Mouse (Mus musculus): Measurements from ENCODE around the gene Hps3. TPM values are rescaled to one million over a fixed set of nuclear protein-coding genes. Genes with fewer than 3 reads are reported as not detected.
"Not testable (repeated sequence)": the region's sequence is repeated elsewhere in the genome, so short reads cannot be mapped to it uniquely, and the experiment has no call there.

Gene Hps3
- polyA plus RNA-seq (2012; rRNA removed) = 17.4 and 18.4 TPM in 2 replicates

GRCm38 (mm10) chr3:20034719-20035404 is at the start of gene Hps3:
TSS of gene Hps3 (minus strand) at chr3:20035315.
- H3K4me3 ChIP-seq (replicated peaks; ENCODE audit: insufficient read depth, low read depth, low read length) = peak within 1 kb of the TSS; percentile 63
- under 1% methylated on average over 47 of the region's 47 CpGs for WGBS
- TF ChIP-seq POLR2A (IDR thresholded peaks at IDR 0.05; ENCODE audit: borderline replicate concordance, insufficient read depth, low read length) (peak; percentile 84), CTCF (IDR thresholded peaks at IDR 0.05; ENCODE audit: borderline replicate concordance, insufficient read depth, low read depth, low read length) (no peak)

DNA sequence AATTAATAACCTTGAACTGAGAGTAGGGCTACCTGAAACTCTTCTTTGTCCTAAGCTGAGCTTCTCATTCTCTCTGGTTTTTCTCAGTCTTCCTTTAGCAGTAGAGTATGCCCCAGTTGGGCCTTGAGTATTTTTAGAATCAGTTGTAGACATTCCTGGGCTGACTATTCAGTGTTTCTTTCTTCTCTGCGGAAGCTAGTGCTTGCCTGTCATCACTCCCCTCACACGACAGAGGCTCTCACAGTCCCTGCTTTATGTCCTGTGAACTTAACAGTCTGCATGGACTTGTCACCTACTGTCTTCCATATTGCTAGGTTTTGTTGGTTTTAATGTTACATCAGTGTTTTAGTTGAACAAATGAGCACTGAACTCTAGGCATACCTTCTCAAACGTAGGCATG is 47.0 kb upstream of the Hps3 start:
- no peak for DNase-seq
- WGBS = 85% methylated on average over 3 of the region's 3 CpGs
- TF ChIP-seq POLR2A (IDR thresholded peaks at IDR 0.05; ENCODE audit: borderline replicate concordance, insufficient read depth, low read length) (no peak), CTCF (IDR thresholded peaks at IDR 0.05; ENCODE audit: borderline replicate concordance, insufficient read depth, low read depth, low read length) (no peak)
- Histone ChIP-seq H3K27me3 (ENCODE audit: control insufficient read depth, insufficient read depth, low read length) (no peaks in the 10 kb centered on the region), H3K4me3 (replicated peaks; ENCODE audit: insufficient read depth, low read depth, low read length) (no peak overlapping the region), H3K27ac (ENCODE audit: insufficient read depth, low read length) (no peak overlapping the region), H3K4me1 (ENCODE audit: control insufficient read depth, insufficient read depth, low read length) (no peaks in the 10 kb centered on the region)

More at GRCm38 (mm10) chr3:20034719-20035404, at the start of gene Hps3:
- Histone ChIP-seq H3K4me1 (ENCODE audit: control insufficient read depth, insufficient read depth, low read length) (no peaks in the 10 kb centered on the region; the same call in 1 of the 2 replicates), H3K27ac (ENCODE audit: insufficient read depth, low read length) (peak within 1 kb of the TSS; percentile 5; the same call in 1 of the 2 replicates), H3K27me3 (ENCODE audit: control insufficient read depth, insufficient read depth, low read length) (no peaks in the 10 kb centered on the region)
- DNase-seq = peak; percentile 88 to 89

GRCm38 (mm10) chr3:20076145-20077053 is 41.3 kb upstream of the Hps3 start:
- TF ChIP-seq CTCF (IDR thresholded peaks at IDR 0.05; ENCODE audit: borderline replicate concordance, insufficient read depth, low read depth, low read length) (0 out of 2 replicates have a peak, but pooled peaks have one; percentile 6), POLR2A (IDR thresholded peaks at IDR 0.05; ENCODE audit: borderline replicate concordance, insufficient read depth, low read length) (no peak)
- WGBS = 81% methylated on average over 11 of the region's 11 CpGs

DNA sequence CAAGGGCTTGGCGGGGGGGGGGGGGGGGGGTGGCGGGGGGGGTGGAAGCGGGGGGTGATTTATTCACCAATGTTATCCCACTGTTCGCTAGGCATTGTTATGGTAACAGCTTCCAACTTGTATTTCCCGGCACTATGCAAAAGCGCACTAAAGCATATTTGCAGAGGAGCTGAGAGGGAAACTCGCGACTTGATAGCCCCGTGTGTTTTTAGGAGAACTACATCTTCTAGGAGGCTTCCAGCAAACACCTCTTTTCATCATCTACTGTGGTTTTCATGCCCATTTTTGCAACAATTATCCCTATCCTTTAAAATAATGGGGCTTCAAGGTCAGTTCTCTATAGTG is 23.1 kb upstream of the Hps3 start:
- Histone ChIP-seq H3K27ac (ENCODE audit: insufficient read depth, low read length) (no peak overlapping the region; the same call in 1 of the 2 replicates), H3K27me3 (ENCODE audit: control insufficient read depth, insufficient read depth, low read length) (no peaks in the 10 kb centered on the region), H3K4me3 (replicated peaks; ENCODE audit: insufficient read depth, low read depth, low read length) (peak overlapping the region; percentile 83), H3K4me1 (ENCODE audit: control insufficient read depth, insufficient read depth, low read length) (no peaks in the 10 kb centered on the region; the same call in 1 of the 2 replicates)
- TF ChIP-seq CTCF (IDR thresholded peaks at IDR 0.05; ENCODE audit: borderline replicate concordance, insufficient read depth, low read depth, low read length) = no peak
- no peak for TF ChIP-seq POLR2A (IDR thresholded peaks at IDR 0.05; ENCODE audit: borderline replicate concordance, insufficient read depth, low read length)
- DNase-seq = no peak
- WGBS = 2% methylated on average over 8 of the region's 9 CpGs

More at GRCm38 (mm10) chr3:20076145-20077053, 41.3 kb upstream of the Hps3 start:
- H3K27me3 ChIP-seq (ENCODE audit: control insufficient read depth, insufficient read depth, low read length) = no peaks in the 10 kb centered on the region
- H3K4me3 ChIP-seq (replicated peaks; ENCODE audit: insufficient read depth, low read depth, low read length) = no peak overlapping the region
- H3K27ac ChIP-seq (ENCODE audit: insufficient read depth, low read length) = no peak overlapping the region
- DNase-seq = no peak
- H3K4me1 ChIP-seq (ENCODE audit: control insufficient read depth, insufficient read depth, low read length) = no peaks in the 10 kb centered on the region

GRCm38 (mm10) chr3:20057306-20058196 is 22.4 kb upstream of the Hps3 start, which contains the start of gene Hltf:
TSS of gene Hltf (plus strand) at chr3:20057811.
- Histone ChIP-seq H3K27ac (ENCODE audit: insufficient read depth, low read length) (peak within 1 kb of the TSS; percentile 62), H3K27me3 (ENCODE audit: control insufficient read depth, insufficient read depth, low read length) (no peaks in the 10 kb centered on the region), H3K4me1 (ENCODE audit: control insufficient read depth, insufficient read depth, low read length) (no peaks in the 10 kb centered on the region; the same call in 1 of the 2 replicates), H3K4me3 (replicated peaks; ENCODE audit: insufficient read depth, low read depth, low read length) (peak within 1 kb of the TSS; percentile 83)
- DNase-seq = peak; percentile 96 to 98
- under 1% methylated on average over 49 of the region's 54 CpGs for WGBS
- TF ChIP-seq POLR2A (IDR thresholded peaks at IDR 0.05; ENCODE audit: borderline replicate concordance, insufficient read depth, low read length) (peak; percentile 67), CTCF (IDR thresholded peaks at IDR 0.05; ENCODE audit: borderline replicate concordance, insufficient read depth, low read depth, low read length) (no peak)

DNA sequence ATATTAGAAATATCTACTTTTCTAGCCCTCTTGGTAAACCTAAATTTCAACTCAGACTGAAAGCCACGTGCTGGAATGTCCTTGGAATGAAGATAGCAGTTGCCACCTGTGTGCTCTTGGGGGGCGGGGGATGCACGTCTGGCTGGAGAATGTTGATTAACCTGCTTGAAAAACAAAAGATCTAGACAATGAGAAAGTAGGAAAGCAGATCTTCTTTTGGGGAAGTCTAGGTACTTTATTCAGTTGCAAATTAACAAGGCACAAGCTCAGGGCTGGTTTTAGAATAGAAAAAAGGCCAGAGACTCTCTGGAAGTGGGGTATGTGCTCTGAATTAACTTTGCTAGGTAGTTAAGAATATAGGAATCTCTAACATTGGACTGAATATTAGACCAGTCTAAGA is 9.6 kb upstream of the Hps3 start:
- H3K4me3 ChIP-seq (replicated peaks; ENCODE audit: insufficient read depth, low read depth, low read length); H3K27ac ChIP-seq (ENCODE audit: insufficient read depth, low read length); H3K4me1 ChIP-seq (ENCODE audit: control insufficient read depth, insufficient read depth, low read length); H3K27me3 ChIP-seq (ENCODE audit: control insufficient read depth, insufficient read depth, low read length); DNase-seq: not testable (repeated sequence)
- 66% methylated on average over 3 of the region's 3 CpGs for WGBS

GRCm38 (mm10) chr3:20041461-20041860 is 6.3 kb upstream of the Hps3 start:
- DNase-seq; H3K27me3 ChIP-seq (ENCODE audit: control insufficient read depth, insufficient read depth, low read length); H3K4me3 ChIP-seq (replicated peaks; ENCODE audit: insufficient read depth, low read depth, low read length); H3K4me1 ChIP-seq (ENCODE audit: control insufficient read depth, insufficient read depth, low read length); H3K27ac ChIP-seq (ENCODE audit: insufficient read depth, low read length): not testable (repeated sequence)
- WGBS = 91% methylated on average over 7 of the region's 7 CpGs
